Mouse (Mus musculus) kidney, postnatal 14 days (tissue): Measurements from ENCODE around the gene Gdf5.
"Not testable (repeated sequence)": the region's sequence is repeated elsewhere in the genome, so short reads cannot be mapped to it uniquely, and the experiment has no call there.

Source experiments
- DNase-seq: peaks from one replicate; pipeline ENCODE4 v3.0.0; 2022; ENCODE audit warnings: mixed read lengths

Gene Gdf5

DNA sequence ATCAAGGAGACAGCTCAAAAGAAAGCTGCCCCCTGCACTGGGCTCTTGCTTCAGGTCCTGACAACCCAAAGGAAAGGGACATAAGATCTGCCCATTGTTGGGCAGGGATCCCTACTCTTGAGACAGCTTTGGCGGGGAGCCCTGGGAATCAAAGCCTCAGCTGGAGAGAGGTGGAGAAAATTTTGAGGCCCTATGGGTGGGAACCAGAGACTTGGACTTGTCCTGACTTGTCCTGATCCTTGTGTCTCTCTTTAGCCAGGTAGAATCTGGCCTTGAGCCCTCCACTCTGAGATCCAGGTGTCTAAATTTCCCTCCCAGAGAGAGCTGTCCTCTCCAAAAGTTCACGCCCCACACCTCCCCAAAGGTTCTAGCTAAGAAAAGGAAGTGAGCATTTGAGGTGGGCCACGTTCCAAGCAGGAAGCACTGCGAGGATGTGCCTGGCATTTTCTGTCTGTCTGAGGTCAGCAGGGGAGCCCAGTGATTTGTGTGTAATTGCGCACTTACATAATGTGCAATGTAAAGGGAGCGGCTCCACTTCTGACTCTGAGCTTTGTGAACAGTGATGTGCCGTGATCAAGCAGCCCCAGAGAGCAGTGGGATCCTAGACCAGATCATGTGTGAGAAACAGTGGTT is 5.2 kb downstream of the Gdf5 start:
- DNase-seq, result no peak

DNA sequence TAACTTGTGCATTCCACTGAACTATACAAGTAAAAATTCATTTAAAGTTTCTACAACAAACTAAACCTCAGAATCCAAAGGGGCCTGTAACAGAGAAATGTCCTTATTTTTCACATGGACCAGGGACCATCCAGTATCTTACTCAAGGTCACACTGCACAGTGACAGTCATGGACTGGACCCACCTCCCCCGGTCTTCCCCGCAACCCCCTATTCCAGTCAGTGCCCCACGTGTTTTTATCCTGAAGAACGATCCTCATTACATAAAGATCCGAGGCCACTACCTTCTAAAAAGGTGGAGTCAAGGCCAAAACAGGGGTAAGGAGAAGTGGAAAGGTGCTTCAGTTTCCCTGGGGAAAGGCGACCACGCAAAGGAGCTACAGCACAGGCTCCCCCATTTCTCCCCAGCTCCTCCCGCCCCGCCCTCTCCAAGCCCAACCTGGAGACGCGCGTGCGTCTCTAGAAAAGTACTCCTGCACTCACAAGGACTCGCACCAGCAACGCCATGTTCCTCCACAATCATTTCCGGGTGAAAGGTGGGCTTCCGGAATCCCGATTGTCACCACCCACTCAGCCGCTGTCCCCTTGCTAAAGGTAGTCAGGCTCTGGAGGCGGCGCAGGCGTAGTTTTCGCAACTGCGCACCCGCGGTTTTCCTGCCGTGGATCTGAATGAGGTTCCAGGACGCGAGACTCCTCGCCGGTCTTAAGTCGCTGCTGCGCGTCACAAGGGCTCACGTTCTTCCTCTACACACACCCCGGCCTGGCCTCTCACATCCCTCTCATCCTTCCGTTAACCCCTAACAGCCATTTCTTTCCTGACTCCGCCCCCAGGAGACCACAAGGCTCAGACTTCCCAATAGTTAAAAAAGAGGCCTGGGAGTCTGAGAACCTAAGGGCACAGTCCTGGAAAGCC is 15.4 kb downstream of the Gdf5 start, which contains the start of gene Uqcc1:
TSS of gene Uqcc1 (minus strand) at position 780 of the 912 bp plus-strand sequence.
- peak; percentile 95 for DNase-seq

DNA sequence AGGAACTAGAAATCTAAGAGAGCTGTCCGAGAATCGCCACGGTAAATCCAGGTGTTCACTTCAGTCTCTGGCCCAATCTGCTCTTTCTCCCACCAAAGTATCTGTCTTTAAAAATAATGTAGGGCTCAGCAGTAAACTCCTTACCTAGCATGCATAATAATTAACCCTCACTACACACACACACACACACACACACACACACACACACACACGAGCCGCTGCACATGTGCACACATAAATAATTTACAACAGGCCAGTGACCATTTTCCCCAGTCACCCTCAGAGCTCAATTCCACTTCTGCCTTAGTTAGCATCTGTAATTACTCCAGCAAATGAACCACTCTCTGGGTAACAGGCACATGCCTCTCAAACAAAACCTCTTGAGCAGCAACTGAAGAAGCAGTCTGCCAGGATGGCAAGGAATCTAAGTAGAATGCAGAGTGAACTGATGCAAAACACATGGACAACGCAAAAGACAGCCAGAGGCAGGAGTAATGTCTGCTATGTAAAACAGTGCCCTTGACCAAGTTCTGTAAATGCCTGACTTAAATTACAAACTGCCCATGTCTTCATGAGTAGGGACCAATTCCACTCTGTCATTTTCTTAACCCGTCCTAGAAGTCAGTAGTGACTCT is 16.3 kb downstream of the Gdf5 start:
- DNase-seq, result peak; percentile 61

DNA sequence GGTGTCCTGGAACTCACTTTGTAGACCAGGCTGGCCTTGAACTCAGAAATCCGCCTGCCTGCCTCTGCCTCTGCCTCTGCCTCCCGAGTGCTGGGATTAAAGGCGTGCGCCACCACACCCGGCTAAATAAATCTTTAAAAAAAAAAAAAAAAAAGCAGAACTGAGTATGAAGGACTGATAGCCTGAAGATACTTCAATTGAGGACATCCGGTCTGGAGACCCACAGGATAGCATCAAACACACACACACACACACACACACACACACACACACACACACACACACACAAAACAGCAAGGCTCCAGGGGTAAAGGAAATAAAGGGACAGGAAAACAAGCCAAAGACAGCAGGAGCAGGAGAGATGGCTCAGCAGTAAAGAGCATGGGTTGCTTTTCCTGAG is 20.0 kb downstream of the Gdf5 start:
- not testable (repeated sequence) for DNase-seq

DNA sequence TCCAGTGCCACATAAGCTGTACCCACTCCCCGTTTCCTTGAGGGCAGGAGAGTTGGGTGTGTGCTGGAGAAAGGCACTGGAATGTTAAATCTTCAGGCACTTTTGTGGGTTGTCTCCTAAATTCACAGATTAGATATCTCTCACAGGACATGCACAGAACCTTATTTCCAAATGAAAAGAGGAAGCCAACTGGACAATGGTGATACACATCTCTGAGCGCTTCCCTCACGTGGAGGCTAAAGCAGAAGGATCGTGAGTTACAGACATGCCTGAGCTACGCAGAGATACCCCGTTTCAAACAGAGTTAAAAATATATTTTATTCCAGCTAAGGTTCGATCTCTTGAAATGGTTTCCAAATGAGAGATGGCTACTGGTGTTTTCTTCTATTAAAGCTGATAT is 22.0 kb downstream of the Gdf5 start:
- DNase-seq, result no peak

DNA sequence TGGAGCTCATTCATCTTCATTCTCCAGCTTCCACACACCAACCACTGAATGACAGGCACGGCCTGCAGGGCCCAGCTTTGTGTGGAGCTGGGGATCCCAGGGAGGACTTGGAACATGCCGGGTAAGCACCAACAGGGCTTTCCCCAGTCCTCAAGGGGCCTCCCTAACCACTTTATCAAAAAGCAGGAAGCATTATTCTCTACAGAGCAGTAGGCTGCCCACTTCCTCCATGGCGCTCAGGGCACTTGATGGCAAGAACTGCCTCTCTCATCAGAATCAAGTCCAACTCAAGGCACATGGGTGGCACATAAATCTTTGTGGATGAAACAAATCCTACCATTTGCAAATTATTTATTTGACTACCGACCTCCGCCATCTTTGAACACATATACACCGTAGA is 30.5 kb downstream of the Gdf5 start:
- no peak for DNase-seq

DNA sequence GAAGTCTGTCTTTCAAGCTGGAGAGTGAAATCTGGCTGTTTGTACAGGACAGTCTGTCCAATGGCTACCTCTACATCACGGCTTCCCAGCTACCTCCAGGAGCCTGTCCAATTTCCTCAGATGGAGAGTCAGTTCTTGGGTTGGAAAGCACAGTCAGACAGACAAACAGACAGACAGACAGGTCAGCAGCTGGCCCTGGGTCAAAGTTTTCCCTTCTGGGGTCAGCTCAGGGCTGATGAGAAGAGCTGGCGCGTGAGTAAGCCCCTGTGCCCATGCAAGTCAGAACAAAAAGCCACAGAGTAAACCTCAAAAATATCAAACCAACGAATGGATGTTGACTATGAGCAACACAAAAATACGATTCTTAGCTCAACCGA is 41.5 kb downstream of the Gdf5 start:
- no peak for DNase-seq

DNA sequence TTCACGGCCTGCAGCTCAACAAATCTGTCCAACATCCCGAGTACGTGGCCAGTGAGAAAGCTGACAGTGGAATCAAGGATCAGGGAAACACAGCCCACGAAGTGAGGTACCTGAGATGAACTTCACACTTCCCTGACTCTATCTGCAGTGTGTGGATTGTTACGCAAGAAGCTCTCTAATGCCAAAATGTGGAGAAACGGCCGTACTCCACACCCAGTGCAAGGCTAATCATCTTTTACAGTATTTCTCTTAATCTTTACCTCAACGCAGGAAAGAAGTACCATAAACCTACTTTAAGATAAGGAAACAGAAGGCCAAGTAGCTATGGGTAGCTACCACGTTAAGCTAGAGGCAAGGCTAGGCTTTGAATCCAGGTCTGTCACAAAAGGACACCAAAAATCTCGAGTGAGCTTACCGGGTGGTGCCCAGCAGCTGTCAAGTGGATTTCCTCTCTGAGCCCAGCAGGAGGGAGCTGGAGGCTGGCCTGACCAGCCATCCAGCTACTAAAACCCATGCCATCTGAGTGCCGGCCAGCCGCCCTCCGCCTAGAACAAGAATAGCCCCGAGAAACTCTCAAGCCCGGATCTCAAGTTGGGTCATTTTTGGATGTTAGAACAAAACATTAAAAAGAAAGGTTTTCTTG is 42.1 kb downstream of the Gdf5 start:
- no peak for DNase-seq

DNA sequence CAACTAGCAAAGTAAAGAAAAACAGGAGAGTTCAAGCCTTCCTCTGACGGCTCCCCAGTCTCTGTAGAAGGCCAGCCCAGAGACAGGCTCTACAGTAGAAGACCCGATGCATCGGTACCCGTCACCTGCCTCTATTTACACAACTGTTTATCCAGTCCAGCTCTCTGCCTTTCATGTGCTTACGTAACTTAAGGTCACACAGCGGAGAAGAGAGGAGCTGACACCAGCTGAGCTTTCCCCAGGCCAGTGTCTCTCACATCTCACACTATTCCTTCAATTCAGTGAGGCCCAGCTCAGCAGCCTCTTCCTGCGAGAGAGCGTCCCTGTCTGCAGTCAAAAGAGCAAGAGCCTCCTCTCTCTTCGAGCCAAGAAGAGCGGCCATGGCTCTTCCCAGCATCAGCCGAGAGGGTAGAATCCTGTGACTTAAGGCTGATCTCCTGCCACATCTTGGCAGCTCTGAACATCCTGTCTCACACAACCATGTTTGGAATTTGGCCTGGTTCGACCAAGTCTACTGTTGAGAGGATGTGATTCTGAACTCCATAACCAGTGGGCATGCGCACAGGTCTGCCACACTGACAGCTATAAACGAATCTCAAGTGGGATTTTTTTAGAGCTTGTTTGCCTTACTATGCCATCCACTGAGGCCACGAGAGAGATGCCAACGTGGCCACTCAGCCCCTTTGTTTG is 50.0 kb downstream of the Gdf5 start:
- no peak for DNase-seq

DNA sequence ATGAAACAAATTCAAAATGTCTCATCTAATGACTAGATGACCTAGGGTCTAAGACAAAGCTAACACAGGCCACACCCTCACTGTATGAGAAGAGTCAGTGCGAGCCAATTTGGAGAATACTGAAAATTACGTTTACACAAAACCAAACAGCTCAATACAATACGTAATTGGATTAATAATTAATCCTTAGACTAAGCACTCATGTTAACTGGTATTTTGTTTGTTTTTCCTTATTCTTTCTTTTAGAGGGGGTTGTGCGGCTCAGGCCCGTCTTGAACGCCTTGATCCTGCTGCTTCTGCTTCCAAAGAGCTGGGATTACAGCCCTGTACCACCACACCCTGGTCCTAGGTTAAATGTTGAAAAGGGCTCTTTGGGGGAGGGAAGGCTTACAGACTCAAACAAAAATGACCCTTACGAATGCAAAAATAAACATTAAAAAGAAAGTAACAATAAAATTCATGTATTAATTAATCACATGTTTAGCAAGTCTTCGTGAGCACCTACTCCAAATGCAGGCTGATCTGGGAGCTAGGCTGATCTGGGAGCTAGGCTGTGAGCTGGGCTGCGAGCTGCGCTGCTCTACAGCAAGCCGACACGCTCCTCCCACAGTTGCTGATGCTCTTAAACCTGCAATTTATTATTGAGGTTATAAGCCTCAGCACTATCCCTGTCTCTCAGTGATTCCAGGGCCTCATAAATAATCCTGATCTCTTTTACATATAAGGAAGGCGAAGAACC is 50.7 kb downstream of the Gdf5 start:
- no peak for DNase-seq
